Mouse (Mus musculus): Measurements from ENCODE around the gene Tnfaip3.
A peak's percentile ranks its signal among the peaks of the same experiment; 100 is the strongest.

The Tnfaip3 gene

GRCm38 (mm10) chr10:18959777-18960492 lies 55.5 kb downstream of the Tnfaip3 start:
- peak; percentile 10 for DNase-seq

GRCm38 (mm10) chr10:18953706-18954071 lies 61.8 kb downstream of the Tnfaip3 start:
- DNase-seq = peak; percentile 19

- DNase-seq = no peak
Observed at GRCm38 (mm10) chr10:18953011-18953705, 62.3 kb downstream of the Tnfaip3 start.

All from embryo, embryonic 11 days (tissue).